Mouse (Mus musculus): ENCODE measurements at regions not wholly inside any gene's neighbourhood (a gene's known extent, or its start where the extent isn't known, plus 50 kb on each side); places are given as distances from the start of the nearest gene placed in this dataset.

DNA sequence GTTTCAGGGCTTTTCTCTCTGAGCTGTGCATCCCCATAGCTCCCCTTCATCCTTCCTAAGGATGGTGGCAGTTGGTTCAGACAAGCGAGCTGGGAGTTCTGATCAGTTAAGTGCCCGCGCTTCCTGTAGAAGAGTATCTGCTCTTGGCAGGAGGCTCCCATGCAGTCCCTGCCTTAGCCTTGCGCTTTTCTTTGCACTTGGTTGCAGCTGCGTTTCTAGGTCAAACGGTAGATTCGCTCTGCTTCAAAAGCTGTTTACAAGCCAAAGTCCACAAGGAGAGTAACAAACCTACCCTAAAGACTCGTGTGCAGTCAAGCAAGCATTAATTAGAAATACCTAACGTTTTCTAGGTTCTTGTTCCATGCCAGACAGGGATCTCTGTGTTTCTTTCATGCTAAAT is 122.6 kb downstream of the Alg10b start:
- TF ChIP-seq CTCF (conservative IDR thresholded peaks at IDR 0.05; ENCODE audit: insufficient read depth, insufficient read length, low read depth, low read length) (no peak), POLR2A (IDR thresholded peaks at IDR 0.05; ENCODE audit: low read depth, low read length) (no peak)
